Mouse (Mus musculus) urinary bladder, postnatal 4 days (tissue): ENCODE data around the gene Snd1.

ENCODE experiments used
- DNase-seq, 2 experiments: peaks; one replicate each; pipeline ENCODE4 v3.0.0; 2021 to 2022; ENCODE audit warnings: low spot score in 2 of 2

The Snd1 gene

DNA sequence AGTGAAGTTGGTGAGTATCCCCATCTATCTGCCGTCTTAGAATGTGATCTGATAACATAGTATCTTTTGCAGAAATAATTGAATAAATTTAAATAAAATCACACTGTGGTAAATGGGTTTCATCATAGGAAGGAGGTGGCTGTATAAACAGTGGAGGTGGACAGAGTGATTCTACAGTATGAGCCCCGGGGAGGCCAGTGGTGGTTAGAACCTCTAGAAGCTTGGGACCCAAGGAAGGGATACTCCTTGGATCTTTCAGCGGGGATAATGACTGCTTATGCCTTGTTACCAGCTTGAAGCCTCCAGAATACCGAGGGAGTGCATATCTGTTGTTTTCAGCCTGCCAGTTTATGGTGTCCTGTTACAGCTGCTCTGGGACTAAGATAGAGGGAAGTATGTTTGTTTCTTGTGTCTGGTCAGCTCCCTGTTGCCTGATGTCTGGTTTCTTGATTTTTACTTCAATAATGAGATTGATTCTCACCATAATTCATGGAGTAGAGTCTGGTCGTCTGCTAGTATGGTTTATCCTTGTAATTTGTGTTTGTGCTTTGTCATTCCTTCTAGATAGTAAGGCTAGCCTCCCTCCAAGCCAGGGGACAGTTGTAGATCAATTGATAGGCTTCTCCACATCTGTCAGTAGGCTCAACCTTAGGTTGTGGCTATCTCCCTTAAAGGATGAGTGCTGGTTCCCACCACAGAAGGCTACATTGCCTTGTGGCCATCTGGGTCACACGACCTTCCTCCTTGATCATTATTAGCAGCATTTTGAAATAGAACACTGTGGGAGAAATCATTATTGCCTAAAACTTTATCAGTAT is 160.8 kb downstream of the Snd1 start:
- no peak for DNase-seq

DNA sequence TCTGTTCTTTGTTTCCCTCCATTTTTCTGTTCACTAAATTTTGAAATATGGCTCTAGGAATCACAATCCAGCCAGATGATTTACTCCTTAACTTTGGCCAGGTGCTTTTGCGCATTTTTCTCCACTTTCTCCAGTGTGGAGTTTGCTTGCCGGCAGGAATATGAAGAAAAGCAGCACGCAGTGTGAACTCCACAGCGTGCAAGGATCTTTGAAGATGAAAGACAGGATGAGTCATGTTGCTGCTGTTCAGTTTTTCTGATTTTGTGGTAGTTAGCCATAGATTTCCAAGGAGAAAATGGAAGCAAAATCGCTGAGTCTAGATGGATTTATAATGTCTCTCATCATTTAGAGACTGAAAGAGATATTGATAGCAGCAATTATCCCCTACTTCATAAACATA is 165.1 kb downstream of the Snd1 start:
- DNase-seq, result no peak

- no peak for DNase-seq
Observed at GRCm38 (mm10) chr6:28642909-28643308, 168.0 kb downstream of the Snd1 start.

- no peak for DNase-seq
Observed at GRCm38 (mm10) chr6:28645231-28645630, 170.3 kb downstream of the Snd1 start.

DNA sequence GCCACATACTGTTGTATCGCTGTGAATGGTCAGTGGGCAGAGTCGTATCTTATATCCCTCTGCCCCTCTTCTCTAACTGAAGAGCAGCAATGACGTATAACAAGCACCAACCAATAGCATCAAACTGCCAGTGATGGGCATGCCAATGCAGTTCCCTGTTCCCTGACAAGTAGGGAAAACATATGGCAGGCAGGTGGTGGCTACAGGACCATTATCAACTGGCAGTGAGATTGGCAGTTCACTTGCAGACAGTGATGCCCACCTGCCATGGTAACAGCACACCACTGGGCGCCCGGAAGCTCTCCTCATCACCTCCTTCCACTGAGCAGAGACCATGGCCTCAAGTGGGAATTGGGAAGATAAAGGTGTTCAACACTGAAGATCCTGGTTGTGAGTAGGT is 181.6 kb downstream of the Snd1 start:
- DNase-seq, result no peak

DNA sequence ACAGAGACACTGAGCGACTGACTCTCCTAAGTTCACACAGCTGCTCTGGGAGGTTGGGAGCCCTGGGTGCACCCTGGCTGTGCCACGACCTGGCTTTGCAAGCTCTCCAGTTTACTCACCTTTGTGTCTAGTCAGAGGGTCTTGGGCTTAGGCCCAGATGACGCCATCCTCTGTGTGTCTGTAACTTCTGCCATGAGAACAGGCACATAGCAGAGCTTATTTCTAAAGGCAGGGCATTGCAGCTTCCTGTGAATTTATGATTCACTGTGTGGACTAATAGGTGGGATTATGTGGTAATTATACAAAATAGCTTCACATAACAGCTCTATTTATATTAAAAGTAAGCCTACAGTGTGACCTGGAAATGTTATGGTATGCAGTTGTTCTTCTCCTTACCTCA is 188.1 kb downstream of the Snd1 start:
- DNase-seq, result no peak

DNA sequence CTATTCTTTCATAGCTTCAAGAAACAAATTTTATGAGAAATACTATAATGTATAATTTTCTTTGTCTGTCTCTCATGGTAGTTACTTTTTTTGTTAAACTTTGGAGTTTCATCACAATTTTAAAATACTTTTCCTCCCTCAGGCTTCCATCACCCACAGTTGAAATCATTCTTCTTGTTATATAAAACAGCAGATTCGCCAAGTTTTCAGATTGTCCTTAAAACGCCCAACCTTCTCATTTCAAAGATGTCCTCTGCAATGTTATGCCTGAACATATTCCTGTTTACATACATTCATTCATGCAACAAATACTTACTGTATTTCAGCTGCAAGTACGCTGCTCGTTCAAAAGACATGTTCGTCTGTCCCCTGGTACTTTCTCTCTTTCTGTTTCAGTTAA is 188.7 kb downstream of the Snd1 start:
- no peak for DNase-seq

DNA sequence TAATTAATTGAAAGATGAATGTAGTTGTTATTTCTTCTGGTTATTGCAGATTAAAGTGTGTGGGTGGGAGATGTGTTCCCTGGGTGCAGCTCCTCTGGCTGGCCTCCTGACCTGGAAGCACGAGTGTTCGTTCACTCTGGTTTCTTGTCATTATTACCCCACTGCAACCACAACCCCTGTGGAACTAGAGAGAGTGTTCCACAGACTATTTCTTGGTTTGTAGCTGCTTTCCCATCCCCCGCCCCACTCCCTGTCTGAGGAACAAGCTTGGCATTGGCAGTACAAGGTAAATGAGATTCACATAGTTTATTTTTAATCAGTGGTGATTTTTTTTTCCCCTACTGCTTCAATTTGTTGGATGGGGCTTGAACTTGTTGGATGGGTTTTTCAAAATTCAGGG is 189.8 kb downstream of the Snd1 start:
- DNase-seq, result no peak

DNA sequence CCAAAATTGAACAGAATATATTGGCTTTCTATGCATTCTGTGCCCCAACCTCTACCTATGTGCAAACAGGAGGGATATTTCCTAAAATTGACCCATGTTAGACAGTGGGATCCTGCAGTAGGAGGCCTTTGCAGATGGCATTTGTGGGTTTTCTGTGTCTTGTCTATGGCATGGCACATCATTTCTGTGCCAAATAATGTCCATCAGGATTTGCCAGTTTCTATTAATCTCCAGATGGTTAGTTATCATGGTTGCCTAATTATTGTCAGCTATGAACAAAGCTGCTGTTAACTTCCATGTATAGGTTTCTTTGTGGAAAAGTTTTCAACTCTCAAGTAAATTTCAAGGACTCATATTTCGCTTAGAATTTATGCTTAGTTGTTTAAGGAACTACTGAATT is 192.6 kb downstream of the Snd1 start:
- DNase-seq, result no peak

GRCm38 (mm10) chr6:28669251-28669650 is 194.3 kb downstream of the Snd1 start:
- DNase-seq, result no peak

DNA sequence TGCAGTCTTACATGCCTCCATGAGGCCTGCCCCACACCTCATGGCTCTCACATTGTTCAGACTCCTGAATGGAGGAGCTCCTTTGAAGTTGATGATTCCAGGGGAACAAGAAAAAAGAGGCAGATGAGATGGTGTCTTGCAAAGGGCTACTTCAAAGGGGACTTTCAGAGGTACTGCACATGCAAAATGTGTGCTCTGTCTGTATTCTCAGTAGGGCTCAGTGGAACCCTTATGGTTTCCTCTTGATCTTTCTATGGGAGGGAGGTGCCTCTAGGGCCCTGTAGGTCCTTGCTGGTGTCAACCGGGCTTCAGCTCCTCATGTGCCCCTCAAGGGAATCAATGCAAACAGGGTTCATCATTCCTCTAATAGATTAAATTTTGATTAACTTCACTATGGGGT is 197.4 kb downstream of the Snd1 start:
- no peak for DNase-seq

GRCm38 (mm10) chr6:28674686-28675085 is 199.7 kb downstream of the Snd1 start:
- DNase-seq, result no peak

GRCm38 (mm10) chr6:28678896-28679295 is 204.0 kb downstream of the Snd1 start:
- DNase-seq, result no peak

DNA sequence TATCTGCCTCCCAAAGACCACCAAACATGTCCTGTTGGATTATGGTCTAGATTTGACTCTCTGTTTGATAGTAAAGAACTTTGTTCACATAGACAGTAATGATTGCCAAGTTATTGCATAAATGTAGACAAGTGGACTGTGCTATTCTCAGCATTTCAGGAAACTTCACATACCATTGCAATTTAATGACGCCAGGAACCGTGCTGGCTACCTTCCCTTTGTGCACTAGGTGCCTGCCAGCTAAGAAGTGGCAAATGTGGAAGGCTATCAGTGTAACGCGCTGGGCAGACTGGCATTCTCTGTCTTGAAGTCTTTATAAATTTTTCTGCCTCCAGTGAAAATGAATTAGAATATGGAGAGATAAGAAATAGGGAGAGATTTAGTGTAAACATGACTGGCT is 205.6 kb downstream of the Snd1 start:
- DNase-seq, result no peak

DNA sequence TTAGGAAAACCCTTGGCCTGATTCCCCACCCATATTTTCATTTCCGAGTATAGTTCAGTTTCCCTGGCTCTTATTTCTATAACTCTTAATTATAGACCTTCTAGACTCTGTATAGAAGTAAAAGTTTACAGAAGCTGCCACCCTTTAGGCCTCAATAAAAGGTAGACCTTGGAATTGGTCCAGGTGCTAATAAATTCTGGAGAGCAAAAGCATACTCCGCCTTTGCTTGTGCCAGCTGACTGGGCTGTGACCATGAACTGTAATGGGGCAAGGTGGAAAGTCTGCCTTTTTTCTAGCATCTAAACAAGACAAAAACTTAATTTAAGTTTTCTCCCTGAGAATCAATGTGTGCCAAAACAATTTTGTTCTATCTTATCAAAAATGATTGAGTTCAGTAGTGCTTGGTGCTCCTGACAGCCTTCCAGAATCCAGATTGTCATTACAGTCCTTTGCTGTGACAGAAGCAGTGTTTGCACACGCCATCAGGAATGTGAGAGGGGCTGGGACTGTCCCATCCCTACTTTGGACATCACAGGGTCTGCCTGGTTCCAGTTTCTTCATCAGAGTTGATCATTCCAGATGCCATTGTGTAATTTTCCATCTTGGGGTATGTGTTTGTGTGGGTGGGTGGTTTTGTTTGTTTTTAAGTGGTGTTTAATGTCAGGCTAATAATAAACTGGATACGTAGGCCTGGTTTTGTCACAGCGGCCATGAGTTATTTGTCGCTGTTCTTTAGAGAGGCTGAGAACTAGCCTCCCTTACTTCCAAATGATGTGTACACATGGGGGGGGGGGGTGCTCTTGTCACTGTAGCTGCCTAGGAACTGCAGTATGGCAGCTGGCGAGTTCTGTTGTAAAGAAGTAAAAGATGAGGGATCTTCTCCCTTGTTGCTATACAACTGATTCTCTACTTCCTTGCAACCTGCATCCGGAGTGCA is 206.8 kb downstream of the Snd1 start:
- DNase-seq, result no peak

GRCm38 (mm10) chr6:28685052-28685451 is 210.1 kb downstream of the Snd1 start:
- DNase-seq, result no peak

DNA sequence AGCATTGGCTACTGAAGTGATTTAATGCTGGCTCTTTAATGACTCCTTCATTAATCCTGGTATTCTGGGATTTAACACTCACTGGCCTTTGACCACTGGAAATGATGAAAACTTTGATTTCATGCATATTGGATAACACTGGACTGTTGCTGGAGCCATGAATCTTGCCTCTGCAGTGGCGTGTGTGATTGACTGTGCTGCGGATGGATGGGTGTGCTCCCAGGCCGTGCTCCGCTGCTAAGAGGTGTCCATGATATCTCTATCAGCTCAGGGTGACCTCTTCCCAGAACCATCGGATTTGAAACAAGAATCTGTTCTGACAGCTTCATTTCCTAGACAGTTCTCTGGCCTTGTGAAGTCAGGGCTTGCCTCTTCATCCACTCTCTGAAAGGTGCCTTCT is 210.8 kb downstream of the Snd1 start:
- DNase-seq, result no peak

GRCm38 (mm10) chr6:28687776-28688175 is 212.8 kb downstream of the Snd1 start:
- DNase-seq, result no peak

DNA sequence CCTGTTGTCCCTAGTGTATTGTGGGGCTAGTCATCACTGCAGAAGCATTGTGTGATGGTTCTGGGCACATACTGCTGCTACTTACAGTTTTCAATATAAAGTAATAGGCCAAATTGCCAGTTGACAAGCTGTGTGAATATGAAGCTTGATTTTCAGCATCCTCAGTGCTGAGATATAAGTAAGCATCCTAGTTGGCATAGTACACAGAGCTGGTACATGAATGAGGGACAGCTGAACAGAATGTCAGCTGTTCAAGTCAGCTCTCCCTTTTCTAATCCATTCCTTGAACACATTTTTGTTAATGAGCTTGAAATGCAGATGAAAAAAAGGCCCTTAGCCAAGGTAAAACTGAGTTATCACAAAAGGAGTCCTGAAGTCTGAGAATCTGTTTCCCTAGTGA is 217.7 kb downstream of the Snd1 start:
- DNase-seq, result no peak

- DNase-seq, result no peak
Observed at GRCm38 (mm10) chr6:28697214-28697613, 222.3 kb downstream of the Snd1 start.

- DNase-seq, result no peak
Observed at GRCm38 (mm10) chr6:28704612-28705011, 229.7 kb downstream of the Snd1 start.

DNA sequence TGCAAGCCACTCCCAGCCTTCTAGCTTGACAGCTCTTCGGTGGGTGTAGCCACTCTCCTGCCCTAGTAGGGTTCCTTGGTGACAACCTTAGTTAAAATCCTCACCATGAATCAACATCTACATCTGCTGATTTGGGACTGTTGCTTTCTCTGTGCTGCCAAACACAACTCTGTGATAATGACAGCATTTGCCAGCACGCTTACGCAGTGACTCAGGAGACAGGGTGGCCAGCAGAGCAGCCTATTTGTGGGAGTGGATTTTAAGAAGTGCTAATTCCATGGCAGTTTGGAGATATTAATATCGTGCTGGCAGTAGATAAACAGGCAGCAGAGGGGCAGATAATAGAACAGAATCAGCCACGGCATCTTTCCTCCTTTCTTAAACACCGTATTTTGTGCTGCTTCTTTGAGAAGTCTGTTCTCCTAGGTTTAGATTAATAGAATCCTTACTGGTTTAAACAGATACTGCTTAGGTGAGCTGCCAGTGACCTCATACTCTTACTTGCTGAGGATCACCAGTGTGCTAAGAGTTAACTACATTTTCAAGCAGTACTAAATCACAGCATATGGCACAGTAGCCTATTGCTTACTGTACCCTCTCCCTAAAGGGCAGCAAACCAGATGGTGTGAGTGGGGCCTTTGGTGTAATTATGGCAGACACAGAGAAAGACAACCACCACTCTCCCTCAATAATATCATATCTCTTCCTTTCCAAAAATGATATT is 230.6 kb downstream of the Snd1 start:
- DNase-seq, result no peak
